Mouse (Mus musculus) gastrocnemius, adult 18-20 months (tissue): ENCODE results near the gene Acsm5. TPM values are rescaled to one million over a fixed set of nuclear protein-coding genes. Genes with fewer than 3 reads are reported as not detected.
"Not testable (repeated sequence)": the region's sequence is repeated elsewhere in the genome, so short reads cannot be mapped to it uniquely, and the experiment has no call there.

ENCODE experiments used
- DNase-seq: peaks from one replicate; pipeline ENCODE4 v3.0.0; 2021; ENCODE audit warnings: low spot score
- total RNA-seq, 2 experiments: library from RNA; stranded (reverse); gene quantifications; 2 replicates each; pipeline ENCODE4 v1.2.3; 2021

Acsm5 gene
- total RNA-seq, 2 experiments from 2014 or later = 0.50 to 1.2 TPM

GRCm38 (mm10) chr7:119545572-119545971 is 26.3 kb downstream of the Acsm5 start:
- DNase-seq = no peak

GRCm38 (mm10) chr7:119550471-119551222 is 31.4 kb downstream of the Acsm5 start:
- DNase-seq = no peak

GRCm38 (mm10) chr7:119554040-119554439 is 34.8 kb downstream of the Acsm5 start, which contains the start of gene Acsm2:
Gene Acsm2, plus strand, starts transcription at chr7:119554340.
- DNase-seq = no peak

GRCm38 (mm10) chr7:119559789-119560451 is 40.7 kb downstream of the Acsm5 start:
- DNase-seq = no peak

- DNase-seq = no peak
Measured at GRCm38 (mm10) chr7:119560452-119560835, 41.2 kb downstream of the Acsm5 start.

GRCm38 (mm10) chr7:119561441-119561840 is 42.2 kb downstream of the Acsm5 start:
- DNase-seq = no peak

GRCm38 (mm10) chr7:119562476-119562875 is 43.2 kb downstream of the Acsm5 start:
- not testable (repeated sequence) for DNase-seq

GRCm38 (mm10) chr7:119594530-119595107 is 75.4 kb downstream of the Acsm5 start:
- DNase-seq = no peak

Other genes with a start within 250 kb of the Acsm5 start
- not detected for gene Gp2, start 60.2 kb upstream of the Acsm5 start, total RNA-seq
- gene Umod, start 40.2 kb upstream of the Acsm5 start, total RNA-seq = not detected
- not detected for gene Pdilt, start 4.0 kb downstream of the Acsm5 start, total RNA-seq
- under 1 TPM in 1 of 2 experiments, not detected in 1; 0.48 TPM for gene Acsm2, start 34.9 kb downstream of the Acsm5 start, total RNA-seq
- gene Acsm1, start 87.6 kb downstream of the Acsm5 start, total RNA-seq = 1 to 10 TPM in 1 of 2 experiments, under 1 TPM in 1; 0.25 to 1.4 TPM
- not detected for gene Acsm4, start 170.6 kb downstream of the Acsm5 start, total RNA-seq
- gene Thumpd1, start 201.3 kb downstream of the Acsm5 start, total RNA-seq = 10 to 100 TPM; 16.7 to 16.8 TPM
- under 1 TPM; 0.46 to 0.59 TPM for gene Acsm3, start 241.5 kb downstream of the Acsm5 start, total RNA-seq